Mouse (Mus musculus) urinary bladder, postnatal 25 days (tissue): ENCODE data around the gene Mapkapk3.
A peak's percentile ranks its signal among the peaks of the same experiment; 100 is the strongest.

Source experiments
- DNase-seq: peaks from one replicate; pipeline ENCODE4 v3.0.0; 2022; ENCODE audit warnings: low spot score

Gene Mapkapk3

GRCm38 (mm10) chr9:107288711-107289110 is 966 bp downstream of the Mapkapk3 start:
- DNase-seq: no peak

DNA sequence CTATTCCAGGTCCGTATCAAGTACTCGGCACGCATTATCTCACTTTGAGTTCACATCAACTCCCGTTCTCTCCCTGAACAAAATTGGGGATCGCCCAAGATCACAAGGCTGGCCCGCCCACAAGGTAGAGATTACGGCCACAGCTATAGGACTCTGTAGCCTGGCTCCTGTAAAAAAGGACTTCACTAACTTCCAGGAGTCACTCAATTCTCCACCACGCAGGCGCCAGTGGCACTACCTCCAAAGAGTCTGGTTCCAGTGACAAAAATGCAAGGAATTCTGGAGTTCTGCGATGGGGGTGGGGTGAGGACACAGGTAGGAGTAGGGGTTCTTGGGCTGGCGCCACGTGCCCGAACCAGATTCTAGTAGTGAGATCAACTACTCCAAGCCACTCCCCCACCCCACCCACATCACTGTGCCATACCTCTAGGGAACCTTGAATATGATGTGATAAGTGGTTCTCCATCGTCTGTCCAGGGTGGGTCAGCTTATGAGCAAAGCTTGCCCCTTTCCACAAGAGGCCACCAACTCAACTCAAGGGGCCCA is 1.5 kb downstream of the Mapkapk3 start:
- no peak for DNase-seq

GRCm38 (mm10) chr9:107287294-107287693 is 2.4 kb downstream of the Mapkapk3 start:
- no peak for DNase-seq

- peak; percentile 68 for DNase-seq
Measured at GRCm38 (mm10) chr9:107285009-107285408, 4.7 kb downstream of the Mapkapk3 start.

- no peak for DNase-seq
Measured at GRCm38 (mm10) chr9:107282951-107283350, 6.7 kb downstream of the Mapkapk3 start.

DNA sequence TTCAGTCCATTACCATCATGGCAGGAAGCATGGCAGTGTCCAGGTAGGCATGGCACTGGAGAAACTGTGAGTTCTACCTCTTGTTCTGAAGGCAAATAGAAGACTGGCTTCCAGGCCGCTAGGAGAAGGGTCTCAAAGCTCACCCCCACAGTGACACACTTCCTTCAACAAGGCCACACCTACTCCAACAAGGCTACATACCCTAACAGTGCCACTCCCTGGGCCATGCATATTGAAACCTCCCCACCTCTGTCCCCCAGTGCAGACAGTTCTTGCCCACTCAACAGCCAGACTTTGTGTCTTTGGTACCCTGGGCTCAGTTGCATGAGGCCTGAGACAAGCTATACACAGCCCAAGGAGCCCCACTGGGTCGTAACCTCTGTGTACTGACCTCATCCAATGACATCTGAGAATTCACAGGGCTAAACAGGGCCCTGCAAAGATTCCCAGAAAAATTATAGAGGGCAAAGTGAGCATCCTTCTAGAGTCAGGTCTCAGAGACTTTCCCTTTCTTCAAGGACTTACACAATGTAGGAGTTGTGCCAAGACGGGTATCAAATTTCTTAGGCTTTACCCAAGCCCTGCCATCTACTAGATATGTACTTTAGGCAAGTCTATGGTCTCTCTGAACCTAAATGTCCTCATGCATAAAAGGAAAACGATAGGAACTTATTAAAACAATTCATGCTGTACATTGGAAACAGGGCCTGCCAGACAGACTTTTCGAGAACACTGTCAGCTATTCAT is 8.3 kb downstream of the Mapkapk3 start:
- no peak for DNase-seq

DNA sequence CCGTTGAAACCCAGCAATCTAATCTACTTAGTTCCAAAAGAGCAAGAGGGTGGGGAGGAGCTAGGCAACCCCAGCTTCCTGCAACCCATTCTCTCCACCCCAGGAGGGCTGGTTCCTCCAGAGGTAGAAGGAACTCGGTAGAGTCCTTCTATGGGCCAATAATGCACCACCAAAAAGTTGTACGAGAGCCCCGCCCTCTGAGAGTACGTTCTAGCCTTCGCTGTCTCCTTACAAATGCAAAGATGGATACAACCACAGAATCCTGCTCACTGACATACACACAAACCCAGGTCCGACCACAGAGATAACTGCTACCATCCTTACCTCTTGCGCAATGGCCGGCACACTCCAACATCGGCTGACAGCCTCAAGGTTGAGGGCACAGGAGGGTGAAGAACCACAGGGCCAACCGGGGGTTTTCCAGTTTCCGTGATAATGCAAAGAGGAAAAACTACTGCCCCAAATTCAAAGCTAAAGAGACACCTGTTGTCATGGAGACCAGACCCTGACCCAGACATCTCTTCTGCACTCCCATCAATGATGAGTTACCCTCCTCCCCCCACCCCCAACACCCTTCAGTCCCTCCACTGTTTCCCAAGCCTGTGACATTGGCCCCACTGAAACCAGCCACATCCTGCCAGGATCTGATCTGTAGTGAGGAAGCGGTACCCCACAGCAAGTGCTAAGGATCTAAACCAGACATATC is 9.2 kb downstream of the Mapkapk3 start:
- no peak for DNase-seq

DNA sequence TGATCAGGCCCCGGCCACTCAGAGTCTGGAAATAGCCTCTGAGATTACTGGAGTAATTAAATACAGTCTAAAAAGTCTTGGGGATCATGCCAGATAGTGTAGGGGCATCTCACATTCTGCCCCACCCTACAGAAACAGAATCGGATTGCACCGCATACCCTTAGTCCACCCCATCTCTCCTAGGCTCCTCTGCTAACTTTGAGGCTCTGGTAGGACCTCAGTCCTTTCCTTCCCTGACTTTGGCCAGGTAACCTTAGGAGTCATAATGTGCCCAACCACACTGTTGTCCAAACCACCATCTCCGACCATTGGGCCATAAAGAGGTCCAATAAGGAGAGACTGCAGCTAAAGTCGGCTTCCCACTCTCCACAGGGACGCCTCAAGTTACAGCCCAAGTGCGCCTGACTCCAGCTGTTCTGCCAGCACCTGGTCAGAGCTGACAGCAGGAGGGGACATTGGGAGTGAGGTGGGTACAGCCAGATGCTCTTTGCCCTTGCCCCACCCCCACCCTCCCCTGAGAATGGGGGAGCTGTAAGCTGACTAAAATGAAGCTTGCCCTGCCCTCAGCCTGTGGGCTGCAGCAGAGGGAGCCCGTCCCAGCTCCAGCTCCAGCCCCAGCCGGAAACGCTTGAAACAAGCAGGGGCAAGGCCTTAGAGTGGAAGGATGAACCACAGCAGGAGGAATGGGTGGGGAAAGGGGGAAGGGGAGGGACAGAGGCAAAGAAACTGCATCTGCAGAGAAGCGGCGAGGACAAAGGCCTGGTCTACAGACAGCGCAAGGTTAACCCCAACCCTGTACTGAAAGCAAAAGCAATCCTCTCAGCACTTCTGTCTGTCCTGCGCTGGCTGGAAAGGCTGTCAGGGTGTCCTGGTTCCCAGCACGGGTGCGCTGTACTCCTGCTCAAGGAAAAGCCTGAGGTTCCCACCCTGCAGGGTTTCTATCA is 10.0 kb downstream of the Mapkapk3 start:
- no peak for DNase-seq

DNA sequence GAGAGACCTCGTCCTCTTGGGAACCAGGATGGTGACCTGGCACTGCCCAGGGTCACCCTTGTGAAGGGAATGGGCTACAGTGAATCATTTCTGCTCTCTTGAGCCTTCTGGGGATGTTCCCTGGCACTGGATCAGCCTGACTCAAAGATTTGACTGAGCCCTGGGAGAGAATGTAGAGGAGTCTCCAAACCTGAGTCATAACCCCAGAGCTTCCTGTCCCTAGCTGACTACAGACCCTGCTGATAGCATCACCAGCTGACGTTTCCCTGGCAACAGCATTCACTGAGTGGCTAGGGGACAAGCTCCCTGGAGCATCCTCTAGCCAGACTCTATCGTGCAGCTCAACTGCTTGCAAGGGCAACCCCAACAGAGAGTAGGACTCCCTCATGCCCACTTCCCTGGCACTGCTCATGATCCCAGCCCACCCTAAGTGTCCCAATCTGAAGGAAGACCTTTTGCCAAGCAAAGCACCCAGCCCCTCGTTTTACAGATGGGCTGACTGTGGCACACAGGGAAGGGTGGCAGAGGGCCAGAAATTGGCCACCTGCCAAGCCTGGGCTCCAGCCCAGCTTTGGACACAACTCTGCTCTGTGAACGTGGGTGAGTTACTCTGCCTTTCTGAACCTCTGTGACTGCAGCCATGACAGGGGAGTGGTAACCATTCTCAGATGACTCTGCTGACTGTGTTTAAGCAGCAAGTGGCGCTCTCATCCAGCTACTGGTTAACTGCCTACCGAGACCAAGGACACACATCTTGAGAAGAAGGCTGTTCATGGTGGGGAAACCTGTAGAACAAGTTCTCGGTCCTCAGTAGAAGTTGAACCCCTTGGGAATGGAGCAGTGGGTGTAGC is 10.9 kb downstream of the Mapkapk3 start:
- DNase-seq: peak; percentile 26

DNA sequence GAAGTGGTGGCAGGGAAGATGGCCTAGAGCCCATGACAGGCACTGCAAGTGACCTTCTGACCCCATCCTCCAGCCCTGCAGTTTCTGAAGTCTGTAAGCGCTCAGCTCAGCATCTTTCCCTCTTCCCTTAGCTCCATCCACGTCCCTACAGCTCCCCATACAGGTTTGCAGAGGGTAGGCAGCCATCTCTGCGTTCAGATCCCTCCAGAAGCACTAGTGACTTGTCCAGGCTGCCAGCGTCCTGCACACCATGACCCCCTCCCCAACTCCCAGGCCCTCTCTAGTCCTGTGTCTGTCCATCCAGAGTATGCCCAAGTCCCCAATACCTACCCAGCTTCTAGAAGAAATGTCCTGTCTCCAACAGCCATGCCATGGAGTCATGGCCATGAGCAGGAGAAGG is 11.6 kb downstream of the Mapkapk3 start:
- DNase-seq: no peak

GRCm38 (mm10) chr9:107277603-107278002 is 12.1 kb downstream of the Mapkapk3 start:
- no peak for DNase-seq

DNA sequence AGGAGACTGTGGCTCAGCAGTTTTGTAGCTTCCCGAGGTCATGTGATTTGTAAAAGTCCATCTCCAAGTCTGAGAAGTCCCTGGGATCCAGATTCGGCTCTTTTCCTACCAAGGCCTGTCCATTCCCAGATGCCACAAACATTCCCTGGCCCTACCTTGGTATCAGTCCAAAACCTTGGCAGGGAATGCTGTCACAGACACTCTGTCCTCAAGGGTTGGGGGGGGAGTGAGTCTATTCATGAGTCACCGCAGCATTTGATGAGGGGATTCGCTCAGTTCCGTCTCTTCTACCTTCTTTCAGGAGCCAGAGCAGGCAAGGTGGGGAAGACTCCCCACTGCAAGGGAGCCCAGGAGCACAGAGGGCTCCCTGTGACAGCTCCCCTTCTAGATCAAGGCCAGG is 14.0 kb downstream of the Mapkapk3 start:
- no peak for DNase-seq

GRCm38 (mm10) chr9:107274751-107275150 is 14.9 kb downstream of the Mapkapk3 start:
- DNase-seq: no peak

DNA sequence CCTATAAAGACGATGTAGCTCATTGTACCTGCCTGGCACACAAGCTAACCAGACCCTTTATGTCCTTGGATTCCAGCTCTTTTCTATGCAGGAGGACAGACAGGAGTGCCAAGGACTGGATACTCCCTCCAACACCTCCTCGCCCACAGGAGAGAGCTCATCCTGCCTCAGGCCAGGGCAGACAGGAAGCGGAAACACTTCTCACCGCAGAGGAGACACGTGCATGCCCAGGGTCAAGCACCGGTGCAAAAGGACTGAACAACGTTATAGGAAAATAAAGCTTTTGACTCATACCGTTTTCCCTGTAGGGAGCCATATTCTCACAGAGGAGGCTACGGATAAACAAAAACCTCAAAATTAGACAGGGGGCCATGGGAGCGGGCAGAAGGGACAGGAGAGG is 16.5 kb downstream of the Mapkapk3 start:
- no peak for DNase-seq

DNA sequence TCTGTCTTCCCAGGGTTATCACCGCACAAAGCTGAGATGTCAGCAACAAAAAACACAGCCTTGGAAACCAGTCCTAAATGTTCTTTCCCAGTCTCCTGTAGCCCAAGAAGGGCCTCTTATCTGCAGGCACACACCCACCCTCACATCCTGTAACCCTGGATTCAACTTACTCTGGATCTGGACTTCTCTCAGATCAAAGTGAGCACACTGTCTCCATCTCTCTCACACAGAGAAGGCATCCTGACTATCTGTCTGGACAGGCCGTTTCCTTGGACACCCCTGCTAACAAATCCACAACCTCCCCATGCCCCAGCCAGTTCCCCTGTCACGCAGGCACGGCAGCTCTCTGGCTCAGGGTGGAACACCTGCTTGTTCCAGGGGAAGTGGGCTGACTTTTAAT is 17.4 kb downstream of the Mapkapk3 start:
- no peak for DNase-seq

GRCm38 (mm10) chr9:107271177-107271938 is 18.3 kb downstream of the Mapkapk3 start:
- no peak for DNase-seq

- DNase-seq: no peak
Measured at GRCm38 (mm10) chr9:107269772-107270171, 19.9 kb downstream of the Mapkapk3 start.

DNA sequence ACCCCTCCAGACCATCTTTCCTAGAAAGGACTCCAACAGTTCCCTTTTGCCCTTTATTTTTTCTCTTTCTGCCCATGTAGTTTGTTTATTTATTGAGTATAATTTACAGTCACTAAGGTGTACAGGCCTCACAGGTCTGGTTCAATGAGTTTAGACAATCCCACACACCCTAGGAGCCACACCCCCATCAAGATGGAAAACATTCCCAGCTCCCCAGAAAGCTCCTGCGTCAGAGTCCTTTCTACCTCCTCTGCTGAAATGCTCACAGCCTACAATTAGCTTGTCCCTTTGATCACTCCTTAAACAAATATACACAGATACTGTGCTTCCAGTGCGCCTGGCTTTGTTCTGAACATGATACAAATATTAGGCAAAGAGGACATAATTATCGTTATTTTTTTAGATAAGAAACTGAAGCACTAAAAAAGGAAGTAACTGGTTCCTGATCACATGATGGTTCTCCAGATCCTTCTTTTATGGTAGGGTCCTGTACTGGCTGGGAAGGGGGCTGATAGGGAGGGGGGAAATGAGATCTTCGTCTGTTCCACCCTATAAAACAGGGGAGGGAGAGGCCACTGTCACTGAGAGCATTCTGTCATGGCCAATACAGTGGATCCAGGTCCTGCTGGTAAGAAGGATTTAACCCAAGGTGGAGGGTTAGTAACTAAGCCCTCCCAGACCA is 21.8 kb downstream of the Mapkapk3 start:
- DNase-seq: no peak

DNA sequence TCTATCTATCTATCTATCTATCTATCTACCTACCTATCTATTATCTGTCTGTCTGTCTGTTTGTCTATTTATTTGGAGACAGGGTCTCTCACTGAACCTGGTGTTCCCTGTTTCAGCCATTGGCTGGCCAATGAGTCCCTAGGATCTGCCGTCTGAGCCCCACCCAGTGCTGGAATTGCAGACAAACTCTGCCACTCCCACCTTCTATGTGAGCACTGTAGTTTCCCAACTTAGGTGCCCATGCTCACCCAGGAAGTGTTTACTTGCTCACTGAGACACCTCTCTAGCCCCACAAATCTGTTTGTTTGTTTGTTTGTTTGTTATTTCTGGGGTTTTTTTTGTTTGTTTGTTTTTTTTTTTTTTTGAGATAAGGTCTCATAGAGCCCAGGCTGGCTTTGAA is 22.6 kb downstream of the Mapkapk3 start:
- DNase-seq: no peak

DNA sequence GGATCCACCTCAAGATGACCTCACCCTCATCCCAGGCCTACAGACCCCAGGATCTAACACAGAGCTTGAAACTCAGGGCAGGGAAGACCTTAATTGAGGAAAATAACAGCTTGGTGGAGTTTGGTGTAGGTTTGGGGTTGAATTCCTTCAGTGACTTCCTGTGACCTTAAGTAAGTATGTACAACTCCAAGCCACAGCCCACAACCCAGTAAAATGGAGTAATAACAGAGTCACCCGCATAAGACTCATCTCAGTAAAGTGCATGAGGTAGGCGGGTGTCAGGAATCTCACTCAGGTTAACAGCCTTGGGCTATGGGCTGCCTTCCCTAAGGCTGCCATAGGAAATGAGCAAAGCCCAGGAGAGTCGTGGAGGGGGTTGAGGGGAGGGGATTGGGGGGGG is 24.9 kb downstream of the Mapkapk3 start:
- no peak for DNase-seq
